In the genomic region with DNA sequence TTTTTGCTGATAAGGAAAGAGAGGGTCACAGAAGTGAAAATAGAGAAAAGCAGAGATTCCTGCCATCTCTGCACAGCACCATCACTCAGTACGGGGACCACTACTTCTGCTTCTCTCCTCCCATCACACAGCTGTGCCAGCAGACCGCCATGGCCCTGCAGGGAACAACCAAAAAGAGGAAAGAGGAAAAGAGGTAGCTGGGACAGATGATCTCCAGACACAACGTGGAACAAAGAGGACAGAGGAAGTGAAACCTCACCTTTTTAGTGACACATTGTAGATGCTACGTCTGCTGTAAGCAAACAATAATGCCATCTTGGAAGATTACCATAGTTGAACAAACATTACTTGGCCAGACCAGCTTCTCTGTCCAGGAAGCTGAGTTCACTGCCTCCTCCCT, we compare ENCODE assay signal across 19 mouse cellular contexts.
"Had no signal": no experiment of that assay in that cellular context is flagged by ENCODE, and none has a peak within 500 bp of the region (broad histone marks: within the 10 kb centered on the region; RNA-seq: fewer than 3 reads in every experiment).

No protein-coding gene starts in this region.

- H3K9ac ChIP-seq: intestine, embryonic 15.5 days; limb, embryonic 12.5 days; liver, embryonic 13.5 days; liver, postnatal 0 days; lung, embryonic 15.5 days; neural tube, embryonic 12.5 days had no signal

- DNase-seq: kidney, adult 2 months; kidney, postnatal 36 days; layer of hippocampus, adult 9-11 months; liver; liver, embryonic 13.5 days; liver, postnatal 0 days; lung, postnatal 14 days; retina, postnatal 1 day; right cerebral cortex, postnatal 14 days; thymus, adult 2 months; thymus, postnatal 25 days had no signal

- H3K9me3 ChIP-seq: intestine, embryonic 15.5 days; limb, embryonic 12.5 days; liver, embryonic 13.5 days; lung, embryonic 15.5 days; midbrain, embryonic 10.5 days; neural tube, embryonic 12.5 days had no signal

- H3K4me2 ChIP-seq: intestine, embryonic 15.5 days; limb, embryonic 12.5 days; liver, embryonic 13.5 days; lung, embryonic 15.5 days; neural tube, embryonic 12.5 days had no signal

- H3K4me3 ChIP-seq: intestine, embryonic 15.5 days; limb, embryonic 12.5 days; liver, embryonic 13.5 days; lung, embryonic 15.5 days; midbrain, embryonic 10.5 days; myocyte; neural tube, embryonic 12.5 days had no signal

- H3K36me3 ChIP-seq: intestine, embryonic 15.5 days; limb, embryonic 12.5 days; liver, embryonic 13.5 days; lung, embryonic 15.5 days; midbrain, embryonic 10.5 days; neural tube, embryonic 12.5 days had no signal

- H3K4me1 ChIP-seq: intestine, embryonic 15.5 days; limb, embryonic 12.5 days; liver, embryonic 13.5 days; lung, embryonic 15.5 days; midbrain, embryonic 10.5 days; neural tube, embryonic 12.5 days had no signal

- H3K27ac ChIP-seq: intestine, embryonic 15.5 days; kidney, postnatal 0 days; limb, embryonic 12.5 days; liver, embryonic 13.5 days; lung, embryonic 15.5 days; midbrain, embryonic 10.5 days; neural tube, embryonic 12.5 days had no signal

- ATAC-seq: intestine, embryonic 15.5 days; liver, postnatal 0 days; midbrain, embryonic 16.5 days had no signal

- H3K27me3 ChIP-seq: intestine, embryonic 15.5 days; limb, embryonic 12.5 days; liver, embryonic 13.5 days; lung, embryonic 15.5 days; neural tube, embryonic 12.5 days had no signal
